Mouse (Mus musculus): ENCODE data around the gene Gmnn.

GRCm38 (mm10) chr13:24761083-24761402, 680 bp downstream of the Gmnn start:
- TF ChIP-seq CTCF (IDR thresholded peaks at IDR 0.05; ENCODE audit: low read depth, low read length): no peak
- no peak for TF ChIP-seq POLR2A (IDR thresholded peaks at IDR 0.05; ENCODE audit: borderline replicate concordance, low read depth, low read length)
